Mouse (Mus musculus) frontal cortex, adult (tissue): ENCODE measurements around the gene Srrm4.

Experiments
- ATAC-seq: cut with Nextera tagmentation; 2 replicates; pipeline ENCODE4 v1.9.2; 2017; ENCODE audit warnings: mild to moderate bottlenecking, moderate library complexity, mixed read lengths; ENCODE audit not compliant: low TSS enrichment

The Srrm4 gene

GRCm38 (mm10) chr5:116553106-116553505 is 38.5 kb downstream of the Srrm4 start:
- no peak for ATAC-seq

GRCm38 (mm10) chr5:116552584-116552983 is 39.0 kb downstream of the Srrm4 start:
- ATAC-seq, result no peak

GRCm38 (mm10) chr5:116545746-116546145 is 45.9 kb downstream of the Srrm4 start:
- no peak for ATAC-seq

- ATAC-seq, result no peak
Observed at GRCm38 (mm10) chr5:116542317-116542716, 49.3 kb downstream of the Srrm4 start.

DNA sequence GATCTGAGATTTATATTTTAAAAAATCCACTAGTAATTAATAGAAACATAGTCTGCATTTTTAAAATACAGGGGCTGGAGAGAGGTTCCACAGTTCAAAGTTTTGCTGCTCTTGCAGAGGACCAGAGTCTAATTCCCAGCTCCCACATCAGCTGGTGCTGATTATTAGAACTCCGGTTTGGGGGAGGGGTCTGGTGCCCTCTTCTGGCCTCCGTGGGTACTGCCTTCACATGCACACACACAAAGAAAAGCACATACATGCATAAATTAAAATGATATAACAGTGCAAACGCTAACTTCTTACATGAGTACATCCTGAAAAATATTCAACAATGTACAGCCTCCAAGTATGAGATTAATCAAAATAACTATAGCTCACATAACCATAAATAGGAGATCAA is 50.5 kb downstream of the Srrm4 start:
- ATAC-seq, result no peak

GRCm38 (mm10) chr5:116539360-116539759 is 52.3 kb downstream of the Srrm4 start:
- no peak for ATAC-seq

GRCm38 (mm10) chr5:116538491-116538890 is 53.1 kb downstream of the Srrm4 start:
- ATAC-seq, result no peak

GRCm38 (mm10) chr5:116526324-116526723 is 65.3 kb downstream of the Srrm4 start:
- peak; percentile 81 for ATAC-seq

GRCm38 (mm10) chr5:116525308-116525707 is 66.3 kb downstream of the Srrm4 start:
- ATAC-seq, result 0 out of 2 replicates have a peak, but pooled peaks have one; percentile 3

GRCm38 (mm10) chr5:116523553-116523952 is 68.1 kb downstream of the Srrm4 start:
- peak; percentile 56 for ATAC-seq

GRCm38 (mm10) chr5:116523079-116523478 is 68.5 kb downstream of the Srrm4 start:
- ATAC-seq, result peak; percentile 30; the same call in 1 of the 2 replicates

GRCm38 (mm10) chr5:116522273-116522672 is 69.3 kb downstream of the Srrm4 start:
- ATAC-seq, result no peak

DNA sequence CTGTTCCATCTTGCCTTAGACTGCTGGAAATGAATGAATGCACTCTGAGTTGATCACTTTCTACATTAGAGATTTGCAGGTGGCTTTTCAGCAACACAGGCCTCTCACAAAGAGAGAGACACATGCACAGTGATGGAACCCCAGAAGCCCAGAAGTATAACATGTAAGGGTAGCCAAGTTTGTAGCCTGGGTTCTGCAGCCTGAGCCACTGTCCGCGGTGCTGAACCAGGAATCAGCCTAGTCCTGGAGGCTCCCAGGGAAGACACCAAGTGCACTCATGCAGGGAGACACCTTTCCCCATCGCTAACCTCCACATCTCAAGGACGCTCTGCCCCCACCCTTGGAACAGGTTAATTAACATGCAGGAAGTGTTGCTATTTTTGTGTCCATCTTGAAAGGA is 73.6 kb downstream of the Srrm4 start:
- ATAC-seq, result no peak

DNA sequence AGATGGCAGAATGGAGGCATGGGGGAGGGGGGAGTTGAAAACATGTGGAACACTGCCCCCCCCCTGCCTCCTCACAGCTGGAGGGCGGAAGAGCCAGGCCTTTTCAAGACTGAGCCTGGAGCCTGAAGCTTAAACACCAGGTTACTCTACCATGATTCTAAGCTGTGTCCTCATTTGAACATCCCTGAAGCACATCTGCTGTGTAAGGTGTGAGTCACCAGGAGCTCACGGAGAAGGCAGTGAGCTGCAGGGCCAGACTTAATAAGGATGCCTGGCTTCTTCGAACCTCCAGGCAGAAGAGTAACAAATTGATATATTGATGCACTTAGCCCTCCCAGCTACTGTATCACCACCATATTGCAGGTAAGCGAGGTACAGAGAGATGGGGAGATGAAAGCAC is 79.5 kb downstream of the Srrm4 start:
- peak; percentile 66 for ATAC-seq

GRCm38 (mm10) chr5:116510229-116510628 is 81.4 kb downstream of the Srrm4 start:
- no peak for ATAC-seq

DNA sequence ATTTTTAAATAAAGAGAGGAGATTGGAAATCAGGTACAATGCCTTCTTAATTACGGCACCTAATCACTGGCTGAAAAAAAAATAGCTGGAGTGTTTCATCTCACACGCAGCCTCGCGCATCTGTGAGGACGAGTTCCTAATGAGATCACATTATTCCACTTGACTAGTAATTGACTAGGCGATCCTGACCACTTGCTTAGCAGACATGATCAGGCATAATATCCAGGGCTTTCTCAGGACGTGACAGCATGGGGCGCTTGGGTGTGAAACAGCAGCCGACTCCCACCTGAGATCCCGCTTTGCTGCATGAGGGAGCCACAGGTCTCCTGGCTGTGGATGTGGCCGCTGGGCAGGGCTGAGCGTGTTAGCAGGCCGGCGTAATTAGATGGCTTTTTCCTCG is 90.3 kb downstream of the Srrm4 start:
- no peak for ATAC-seq

DNA sequence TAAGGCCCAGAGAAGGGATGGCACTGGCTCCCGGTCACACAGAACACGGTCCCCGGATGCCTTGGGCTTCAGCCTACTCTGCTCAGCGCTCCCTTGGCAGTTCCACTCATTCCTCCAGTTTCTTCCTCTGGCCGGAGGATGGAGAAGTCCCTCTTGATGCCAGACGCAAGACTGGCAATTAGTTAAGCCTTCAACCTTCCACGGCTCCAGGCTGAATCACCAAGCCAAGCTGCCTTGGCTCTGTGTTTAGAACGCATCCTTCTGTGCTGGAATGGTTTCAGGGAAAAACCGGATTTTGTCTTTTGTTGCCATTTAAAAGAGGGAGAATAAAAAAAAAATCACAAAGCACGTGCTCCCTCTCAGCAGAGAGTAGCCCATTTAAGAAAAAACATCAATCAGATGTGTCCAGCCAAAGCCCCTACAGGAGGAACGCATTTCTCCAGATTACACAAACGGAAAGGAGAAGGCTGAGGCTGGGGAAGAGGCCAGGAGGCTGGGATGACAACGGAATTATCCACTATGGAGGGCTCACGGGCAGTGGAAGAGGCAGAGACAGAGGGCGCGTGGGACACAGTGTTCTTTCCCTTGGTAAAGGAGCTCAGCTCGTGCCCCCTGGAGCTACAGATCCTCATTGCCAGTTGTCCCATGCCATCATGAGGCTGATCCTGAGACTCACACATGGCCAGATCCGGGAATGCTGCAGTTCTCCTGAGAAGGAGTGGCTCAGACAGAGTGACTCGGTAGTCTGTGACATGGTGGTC is 92.6 kb downstream of the Srrm4 start:
- ATAC-seq, result peak; percentile 78

GRCm38 (mm10) chr5:116497866-116498265 is 93.8 kb downstream of the Srrm4 start:
- ATAC-seq, result no peak

DNA sequence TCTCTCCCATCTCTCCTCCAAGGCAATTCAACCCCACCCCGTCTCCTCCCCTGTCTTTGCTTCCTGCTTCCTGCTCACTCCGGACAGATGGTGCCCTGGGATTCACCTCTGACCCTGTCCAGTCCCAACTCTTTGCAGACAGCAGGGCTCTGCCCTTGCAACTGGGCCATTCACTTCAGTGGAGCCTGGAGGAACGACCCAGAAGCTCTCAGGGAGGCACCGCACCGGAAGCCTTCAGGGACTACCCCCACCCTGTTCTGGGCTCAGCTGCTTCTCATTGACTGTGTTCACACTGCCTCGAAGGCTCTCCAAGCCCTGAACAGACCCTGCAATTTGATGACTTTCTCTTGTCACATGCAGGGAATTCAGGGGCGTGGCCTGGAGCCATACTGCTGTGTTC is 94.4 kb downstream of the Srrm4 start:
- no peak for ATAC-seq

DNA sequence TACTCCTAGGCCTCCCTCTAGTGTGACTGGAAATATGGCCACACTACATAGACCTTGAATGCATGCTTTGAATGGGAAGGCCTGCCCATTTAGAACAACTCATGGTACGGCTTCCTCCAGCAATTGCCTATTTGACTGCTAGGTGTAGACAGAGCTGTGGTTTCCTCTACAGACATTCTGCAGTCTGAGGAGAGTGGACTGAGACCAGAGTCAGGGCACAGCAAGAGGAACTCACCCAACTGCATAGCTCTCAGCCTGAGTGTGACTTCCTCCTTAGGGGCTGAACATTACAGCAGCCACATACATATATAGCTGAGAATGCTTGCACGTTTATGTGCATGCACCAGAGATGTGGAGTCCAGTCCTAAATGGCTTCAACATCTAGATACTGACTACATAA is 94.9 kb downstream of the Srrm4 start:
- ATAC-seq, result no peak

DNA sequence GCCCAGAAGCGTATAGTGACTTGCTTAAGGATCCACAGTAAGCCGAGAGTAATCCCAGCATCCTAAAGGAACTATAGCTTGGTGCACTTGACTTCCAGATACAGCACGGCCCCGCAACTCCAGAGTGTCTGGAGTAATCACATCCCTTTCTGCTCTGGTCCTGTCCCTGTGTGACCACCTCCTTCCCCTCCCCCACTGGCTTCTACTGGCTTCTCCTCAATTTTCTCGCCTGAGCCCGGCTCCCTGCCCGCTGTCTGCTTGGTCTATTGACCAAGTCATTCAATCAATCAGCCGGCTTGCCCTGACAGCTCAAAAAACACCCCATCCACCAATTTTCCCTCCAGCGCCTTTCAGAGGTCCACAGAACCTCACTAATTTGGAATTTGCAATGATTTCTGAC is 96.2 kb downstream of the Srrm4 start:
- no peak for ATAC-seq

- no peak for ATAC-seq
Observed at GRCm38 (mm10) chr5:116494377-116494776, 97.2 kb downstream of the Srrm4 start.

- no peak for ATAC-seq
Observed at GRCm38 (mm10) chr5:116492726-116493125, 98.9 kb downstream of the Srrm4 start.
